Mouse (Mus musculus) ovary, adult 2 months (tissue): ENCODE data around the gene Zswim5. TPM values are rescaled to one million over a fixed set of nuclear protein-coding genes. Genes with fewer than 3 reads are reported as not detected.

Experiments used
- polyA plus RNA-seq: library from polyadenylated mRNA; depleted of rRNA; stranded (reverse); fragments of >200 nt; gene quantifications from 2 replicates; pipeline ENCODE4 v1.2.3, GENCODE M21; 2012; rRNA removed

Zswim5 gene
- 2.9 and 4.0 TPM in 2 replicates for polyA plus RNA-seq

DNA sequence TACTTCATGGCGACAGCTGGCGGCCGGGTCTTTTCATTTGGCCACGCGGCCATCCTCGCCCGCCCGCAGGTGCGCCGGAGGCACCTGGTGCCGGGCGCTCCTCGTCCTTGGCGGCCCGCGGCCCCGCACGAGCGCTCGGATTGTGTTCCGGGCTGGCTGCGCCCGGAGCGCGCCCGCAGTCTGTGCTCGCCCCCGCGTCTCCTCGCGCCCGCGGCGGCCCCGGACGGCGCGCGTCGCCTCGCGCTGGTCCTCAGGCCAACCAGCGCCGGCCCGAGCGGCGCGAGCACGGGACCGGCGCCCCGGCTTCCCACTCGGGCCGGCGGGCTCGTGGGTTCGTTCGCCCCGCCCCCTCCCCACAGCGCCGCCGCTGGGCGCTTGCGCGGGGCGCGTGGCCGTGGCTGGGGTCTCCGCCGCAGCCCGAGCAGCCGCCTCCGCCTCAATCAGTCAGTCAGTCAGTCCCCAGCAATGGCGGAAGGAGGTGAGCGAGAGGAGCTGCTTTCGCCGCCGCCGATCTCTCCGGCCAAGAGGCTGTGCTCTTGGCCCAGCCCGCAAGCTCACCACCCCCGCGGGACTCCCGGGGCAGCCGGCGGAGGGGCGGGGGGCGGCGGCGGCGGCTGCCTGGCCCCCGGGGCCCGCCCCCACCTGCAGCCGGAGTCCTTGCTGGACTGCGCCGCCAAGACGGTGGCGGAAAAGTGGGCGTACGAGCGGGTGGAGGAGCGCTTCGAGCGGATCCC, at the start of gene Zswim5:
Zswim5 (plus strand) TSS at position 382 of the 734 bp plus-strand sequence.

DNA sequence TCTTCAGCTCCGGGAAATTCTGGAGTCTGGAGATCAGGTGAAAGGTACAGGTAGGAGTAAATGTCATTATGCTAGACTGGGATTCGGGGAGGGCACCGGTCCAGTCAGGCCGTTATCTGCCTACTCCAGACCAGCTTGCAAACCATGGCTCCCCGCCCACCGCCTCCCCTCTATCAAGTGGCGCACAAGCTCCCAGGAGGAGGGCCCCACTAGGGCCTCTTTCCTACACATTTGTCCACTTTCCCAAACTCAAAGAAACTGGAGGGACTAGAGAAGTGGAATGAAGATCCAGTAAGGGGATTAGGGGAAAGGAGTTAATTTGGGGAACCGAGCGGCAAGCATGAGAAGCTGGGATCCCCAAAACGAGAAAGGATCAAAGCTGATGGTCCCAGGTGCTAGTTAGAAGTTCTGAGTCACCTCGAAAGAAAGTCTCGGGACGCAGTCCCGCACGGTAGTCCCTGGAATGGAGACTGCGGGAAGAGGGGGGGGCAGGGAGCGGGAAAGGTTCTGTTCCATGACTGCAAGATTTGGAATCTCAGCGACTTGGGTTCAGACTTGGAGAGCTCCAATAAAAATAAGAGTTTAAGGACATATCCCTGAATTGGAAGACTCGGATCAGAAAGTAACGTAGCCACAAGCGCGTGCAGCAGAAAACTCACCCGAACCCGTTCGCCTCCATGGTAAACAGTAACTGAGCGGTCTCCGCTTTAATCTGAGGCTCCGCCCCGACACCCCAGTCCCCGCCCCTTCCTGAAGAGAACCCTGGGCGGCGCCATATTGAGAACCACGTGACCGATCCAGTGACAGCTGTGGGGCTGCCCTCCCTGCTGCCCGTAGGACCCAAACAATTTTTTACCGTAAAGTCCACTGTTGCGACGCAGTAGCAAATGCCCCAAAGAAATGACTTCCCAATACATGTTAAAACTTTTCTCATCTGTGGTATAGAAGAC, 116.8 kb downstream of the Zswim5 start, which contains the start of gene Urod:
Urod (minus strand) TSS at position 742 of the 950 bp plus-strand sequence.

DNA sequence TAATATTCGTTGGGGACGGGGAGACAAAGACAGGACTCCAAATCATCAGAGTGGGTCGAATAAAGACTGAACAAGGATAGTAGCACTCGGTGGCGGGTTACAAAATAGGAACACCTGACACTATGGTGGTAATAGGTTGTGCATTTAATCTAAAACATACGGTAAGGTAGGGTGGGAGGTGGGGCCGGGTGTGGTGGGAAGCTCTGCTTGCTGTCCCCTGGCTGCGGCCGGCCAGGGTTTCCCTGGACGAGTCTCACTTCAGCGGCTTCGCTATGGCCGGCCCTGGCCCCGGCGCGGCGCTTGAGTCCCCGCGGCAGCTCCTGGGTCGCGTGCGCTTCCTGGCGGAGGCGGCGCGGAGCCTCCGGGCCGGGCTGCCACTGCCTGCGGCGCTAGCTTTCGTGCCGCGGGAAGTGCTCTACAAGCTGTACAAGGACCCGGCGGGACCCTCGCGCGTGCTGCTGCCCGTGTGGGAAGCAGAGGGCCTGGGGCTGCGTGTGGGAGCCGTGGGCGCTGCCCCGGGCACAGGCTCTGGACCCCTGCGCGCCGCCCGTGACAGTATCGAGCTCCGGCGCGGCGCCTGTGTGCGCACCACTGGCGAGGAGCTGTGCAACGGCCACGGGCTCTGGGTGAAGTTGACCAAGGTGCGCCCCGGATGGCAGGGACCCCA, 118.1 kb downstream of the Zswim5 start, which contains the start of gene Hectd3:
Hectd3 (plus strand) TSS at position 187 of the 667 bp plus-strand sequence.

DNA sequence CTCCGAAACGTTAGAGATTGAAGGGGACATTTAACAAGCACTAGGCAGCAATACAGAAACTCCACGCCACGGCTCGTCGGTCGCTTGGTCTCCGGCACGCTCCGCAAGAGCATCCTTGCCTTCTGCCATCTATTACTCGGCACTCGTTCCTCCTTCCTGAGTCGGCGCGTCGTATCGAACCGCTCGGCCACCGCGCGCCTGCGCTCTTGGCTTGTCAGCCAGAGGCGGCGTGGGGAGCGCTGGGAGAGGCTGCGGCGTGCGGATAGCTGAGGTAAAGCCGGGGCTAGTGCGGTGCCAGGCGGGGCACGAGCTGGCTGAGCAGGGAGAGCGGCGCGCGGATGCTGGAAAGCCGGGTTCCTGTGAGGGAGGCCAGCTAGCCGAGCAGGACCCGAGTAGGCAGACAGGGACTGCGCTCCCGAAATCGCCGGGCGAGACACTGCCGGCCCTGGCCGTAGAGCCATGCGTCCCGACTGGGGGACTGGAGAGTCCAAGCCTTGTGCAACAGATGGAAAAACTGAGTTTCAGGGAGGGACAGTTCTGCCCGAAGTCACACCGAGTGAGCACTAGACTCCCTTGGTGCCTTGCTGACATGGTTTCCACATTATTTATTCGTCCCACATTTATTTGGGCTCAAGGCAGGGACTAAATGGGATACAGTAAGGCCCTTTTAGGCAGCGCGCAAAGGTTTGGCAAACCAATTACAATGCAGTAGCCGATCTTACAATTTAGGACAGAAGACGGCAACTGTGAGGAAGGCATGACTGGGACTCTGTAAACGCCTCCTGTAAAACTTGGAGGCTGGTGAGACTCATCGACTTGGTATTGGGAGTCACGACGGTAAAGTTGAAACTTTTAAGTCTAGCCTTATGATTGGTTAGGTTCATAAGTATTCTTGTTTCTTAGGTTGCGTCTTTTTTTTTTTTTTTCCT, 142.3 kb downstream of the Zswim5 start, which contains the start of gene Eif2b3:
Eif2b3 (plus strand) TSS at position 197 of the 929 bp plus-strand sequence.

Other genes starting within 250 kb of the Zswim5 start
- gene Nasp, start 249.4 kb upstream of the Zswim5 start, polyA plus RNA-seq: 2.1 and 3.8 TPM in 2 replicates
- 495 and 544 TPM in 2 replicates for gene Akr1a1, start 225.7 kb upstream of the Zswim5 start, polyA plus RNA-seq
- 37.5 and 56.0 TPM in 2 replicates for gene Prdx1, start 191.8 kb upstream of the Zswim5 start, polyA plus RNA-seq
- 7.6 and 10.1 TPM in 2 replicates for gene Mmachc, start 169.0 kb upstream of the Zswim5 start, polyA plus RNA-seq
- 32.7 and 45.1 TPM in 2 replicates for gene Ccdc163, start 168.9 kb upstream of the Zswim5 start, polyA plus RNA-seq
- gene Tesk2, start 156.4 kb upstream of the Zswim5 start, polyA plus RNA-seq: 3.3 and 4.7 TPM in 2 replicates
- 35.7 and 36.6 TPM in 2 replicates for gene Toe1, start 69.7 kb upstream of the Zswim5 start, polyA plus RNA-seq
- 9.3 and 12.4 TPM in 2 replicates for gene Mutyh, start 69.7 kb upstream of the Zswim5 start, polyA plus RNA-seq
- 2.5 and 3.4 TPM in 2 replicates for gene Hpdl, start 55.7 kb upstream of the Zswim5 start, polyA plus RNA-seq
- 62.9 and 91.3 TPM in 2 replicates for gene Urod, start 117.0 kb downstream of the Zswim5 start, polyA plus RNA-seq
- 59.8 and 70.1 TPM in 2 replicates for gene Hectd3, start 117.9 kb downstream of the Zswim5 start, polyA plus RNA-seq
- gene Eif2b3, start 142.0 kb downstream of the Zswim5 start, polyA plus RNA-seq: 5.8 and 7.4 TPM in 2 replicates
- gene Ptch2, start 218.7 kb downstream of the Zswim5 start, polyA plus RNA-seq: 28.6 and 28.9 TPM in 2 replicates
- gene Btbd19, start 248.3 kb downstream of the Zswim5 start, polyA plus RNA-seq: 19.4 and 24.1 TPM in 2 replicates
- gene Tctex1d4, start 249.4 kb downstream of the Zswim5 start, polyA plus RNA-seq: 68.6 and 81.5 TPM in 2 replicates